Mouse (Mus musculus): ENCODE measurements around the gene Itih3. TPM values are rescaled to one million over a fixed set of nuclear protein-coding genes. Genes with fewer than 3 reads are reported as not detected.

Itih3 gene
- total RNA-seq (2021) (1 to 10 TPM in 1 of 2 experiments, under 1 TPM in 1; 0.97 to 2.5 TPM), polyA plus RNA-seq (2012; rRNA removed) (0.18 and 0.19 TPM in 2 replicates)
- long read RNA-seq, partial matches to known transcripts = 1 of 1 reads
- long read RNA-seq, other reads (novel, unspliced or antisense) = 0 of 1 reads

GRCm38 (mm10) chr14:30923375-30924105 is at the start of gene Itih3:
Gene Itih3 (minus strand): TSS chr14:30923760.
- no peak for DNase-seq

GRCm38 (mm10) chr14:30960366-30960765 is 36.8 kb upstream of the Itih3 start:
- DNase-seq = no peak

- DNase-seq = no peak
Observed at GRCm38 (mm10) chr14:30959031-30959430, 35.5 kb upstream of the Itih3 start.

GRCm38 (mm10) chr14:30958517-30958916 is 35.0 kb upstream of the Itih3 start:
- no peak for DNase-seq

GRCm38 (mm10) chr14:30951154-30951825 is 27.7 kb upstream of the Itih3 start, which contains the start of gene Nek4:
Gene Nek4 (plus strand): TSS chr14:30951377.
- DNase-seq = peak; percentile 98

GRCm38 (mm10) chr14:30949986-30950385 is 26.4 kb upstream of the Itih3 start:
- DNase-seq = no peak

GRCm38 (mm10) chr14:30944745-30945144 is 21.2 kb upstream of the Itih3 start:
- peak; percentile 34 for DNase-seq

- peak; percentile 87 for DNase-seq
Observed at GRCm38 (mm10) chr14:30943860-30944674, 20.5 kb upstream of the Itih3 start.

- no peak for DNase-seq
Observed at GRCm38 (mm10) chr14:30943038-30943437, 19.5 kb upstream of the Itih3 start, which contains the start of gene Itih1. Gene Itih1 (minus strand): TSS chr14:30943289.

- no peak for DNase-seq
Observed at GRCm38 (mm10) chr14:30942254-30942653, 18.7 kb upstream of the Itih3 start.

- peak; percentile 72 for DNase-seq
Observed at GRCm38 (mm10) chr14:30933351-30933750, 9.8 kb upstream of the Itih3 start.

- DNase-seq = peak; percentile 60
Observed at GRCm38 (mm10) chr14:30930386-30930785, 6.8 kb upstream of the Itih3 start.

GRCm38 (mm10) chr14:30925492-30925891 is 1.9 kb upstream of the Itih3 start:
- DNase-seq = no peak

GRCm38 (mm10) chr14:30922053-30922670 is 1.4 kb downstream of the Itih3 start:
- no peak for DNase-seq

- DNase-seq = no peak
Observed at GRCm38 (mm10) chr14:30916516-30916915, 7.0 kb downstream of the Itih3 start.

GRCm38 (mm10) chr14:30913404-30913803 is 10.2 kb downstream of the Itih3 start:
- no peak for DNase-seq

- no peak for DNase-seq
Observed at GRCm38 (mm10) chr14:30912641-30913040, 10.9 kb downstream of the Itih3 start.

- no peak for DNase-seq
Observed at GRCm38 (mm10) chr14:30911141-30911540, 12.4 kb downstream of the Itih3 start.

GRCm38 (mm10) chr14:30907814-30908265 is 15.7 kb downstream of the Itih3 start:
- no peak for DNase-seq

GRCm38 (mm10) chr14:30906001-30906400 is 17.6 kb downstream of the Itih3 start:
- no peak for DNase-seq

- no peak for DNase-seq
Observed at GRCm38 (mm10) chr14:30904307-30904706, 19.3 kb downstream of the Itih3 start.

- DNase-seq = no peak
Observed at GRCm38 (mm10) chr14:30903036-30903435, 20.5 kb downstream of the Itih3 start.
